Mouse (Mus musculus) intestine, embryonic 14.5 days (tissue): ENCODE data around the gene Dcaf7. TPM values are rescaled to one million over a fixed set of nuclear protein-coding genes. Genes with fewer than 3 reads are reported as not detected.

Experiments used
- ATAC-seq: fragments of 200-750 bp; cut with Nextera tagmentation; replicated peaks from 2 replicates; pipeline ENCODE4 v1.8.0; 2017; ENCODE audit warnings: low read depth, moderate number of reproducible peaks, moderate TSS enrichment, moderate library complexity; ENCODE audit not compliant: low FRiP score, low TSS enrichment
- DNase-seq: peaks from one replicate; pipeline ENCODE4 v3.0.0-alpha.2; 2018; ENCODE audit warnings: low spot score
- H3K27ac ChIP-seq: fragments of 300-500 bp; sonication (generic); 2 replicates; pipeline ENCODE4 v1.5.1; 2014; ENCODE audit warnings: low read depth, mild to moderate bottlenecking, control low read depth
- H3K27me3 ChIP-seq: fragments of 300-500 bp; sonication (generic); replicated peaks from 2 replicates; pipeline ENCODE4 v1.6.1; 2014; ENCODE audit warnings: low read length, control low read depth; ENCODE audit not compliant: control insufficient read depth, insufficient read depth
- H3K36me3 ChIP-seq: fragments of 300-500 bp; sonication (generic); 2 replicates; pipeline ENCODE4 v1.6.1; 2014; ENCODE audit warnings: low read length, control low read depth; ENCODE audit not compliant: control insufficient read depth, insufficient read depth
- H3K4me1 ChIP-seq: fragments of 300-500 bp; sonication (generic); replicated peaks from 2 replicates; pipeline ENCODE4 v1.6.1; 2014; ENCODE audit warnings: low read length, control low read depth, mixed read lengths; ENCODE audit not compliant: control insufficient read depth, insufficient read depth
- H3K4me2 ChIP-seq: fragments of 300-500 bp; sonication (generic); 2 replicates; pipeline ENCODE4 v1.6.1; 2014; ENCODE audit warnings: low read length
- H3K4me3 ChIP-seq: fragments of 300-500 bp; sonication (generic); 2 replicates; pipeline ENCODE4 v1.5.1; 2014; ENCODE audit warnings: low read depth, low read length, control low read depth, mixed read lengths
- H3K9ac ChIP-seq: fragments of 300-500 bp; sonication (generic); 2 replicates; pipeline ENCODE4 v1.6.1; 2014; ENCODE audit warnings: mild to moderate bottlenecking, low read length
- H3K9me3 ChIP-seq: fragments of 300-500 bp; sonication (generic); 2 replicates; pipeline ENCODE4 v1.6.1; 2016; ENCODE audit warnings: low read length, control low read depth; ENCODE audit not compliant: control insufficient read depth
- WGBS: fragments of 180-500 bp; shearing (Covaris S2); extraction: QIAGEN DNeasy Blood & Tissue Kit; methylation state at CpG from one replicate; pipeline ENCODE4 v1.1.7; 2014; 5-methylcytosine and 5-hydroxymethylcytosine counted together
- polyA plus RNA-seq: library from polyadenylated mRNA; unstranded; fragments of >200 nt; fragmentation: Nextera tagmentation; extraction: Ambion mirVana; gene quantifications from 2 replicates; pipeline ENCODE4 v1.2.1, GENCODE M21; 2014

Dcaf7 gene
- 62.2 and 68.6 TPM in 2 replicates for polyA plus RNA-seq

GRCm38 (mm10) chr11:106036548-106037417 lies at the start of gene Dcaf7:
Gene Dcaf7 (plus strand): TSS chr11:106036872.
- ATAC-seq (peak; percentile 98), DNase-seq (peak; percentile 100)
- H3K4me2 ChIP-seq = peak within 1 kb of the TSS; percentile 87
- H3K4me3 ChIP-seq = peak within 1 kb of the TSS; percentile 61
- 0 out of 2 replicates have a peak, but pooled peaks cover 6% of the 10 kb centered on the region for H3K36me3 ChIP-seq
- peak within 1 kb of the TSS; percentile 79 for H3K27ac ChIP-seq
- H3K4me1 ChIP-seq = peaks cover 13% of the 10 kb centered on the region
- whole genome bisulfite sequencing = under 1% methylated on average over 65 of the region's 66 CpGs
- H3K27me3 ChIP-seq = no peaks in the 10 kb centered on the region
- H3K9ac ChIP-seq = peak within 1 kb of the TSS; percentile 77
- H3K9me3 ChIP-seq = no peaks in the 10 kb centered on the region

DNA sequence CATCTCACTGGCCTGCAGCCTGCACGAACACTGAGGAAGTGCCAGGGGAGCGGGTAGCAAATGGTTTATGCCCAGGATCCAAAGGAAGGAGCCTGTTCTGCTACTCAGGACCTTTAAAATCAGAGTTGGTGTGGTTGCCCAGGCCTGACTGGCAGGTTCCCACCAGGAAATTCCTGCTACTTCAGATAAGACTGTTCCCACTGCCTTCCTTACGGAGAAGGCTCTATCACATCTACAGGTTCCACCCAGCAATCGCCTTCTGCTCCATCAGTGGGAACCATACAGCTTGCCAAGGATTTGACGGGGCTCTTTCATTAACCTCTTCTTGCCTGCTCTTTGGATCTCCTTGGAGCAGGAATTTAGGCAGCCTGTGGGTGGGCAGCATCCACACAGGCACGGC lies 49.2 kb upstream of the Dcaf7 start:
- Histone ChIP-seq H3K9me3 (no peaks in the 10 kb centered on the region), H3K27me3 (no peaks in the 10 kb centered on the region), H3K27ac (no peak overlapping the region), H3K9ac (no peak overlapping the region), H3K36me3 (no peaks in the 10 kb centered on the region), H3K4me2 (no peak overlapping the region), H3K4me1 (no peaks in the 10 kb centered on the region), H3K4me3 (no peak overlapping the region)
- ATAC-seq (no peak), DNase-seq (no peak)
- WGBS = 76% methylated on average over 6 of the region's 6 CpGs

DNA sequence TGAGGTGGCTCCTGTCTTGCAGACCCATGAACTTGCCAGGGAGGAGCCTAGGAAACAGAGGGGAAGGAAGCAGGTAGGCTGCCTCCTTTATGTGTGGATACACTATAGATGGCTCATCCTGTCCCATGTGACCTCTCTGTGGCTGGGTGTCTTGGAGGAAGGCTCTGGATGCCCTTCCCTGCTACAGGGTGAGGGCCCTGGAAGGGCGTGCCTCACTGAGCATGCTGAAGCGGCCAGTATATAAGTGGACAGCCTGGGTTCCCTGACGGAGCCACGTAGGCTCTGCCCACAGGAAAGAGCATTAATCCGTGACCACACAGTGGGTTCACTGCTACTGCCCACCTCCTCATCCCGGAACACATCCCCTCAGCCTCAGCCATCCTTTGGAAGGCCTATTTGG lies 47.2 kb upstream of the Dcaf7 start:
- Histone ChIP-seq H3K4me2 (no peak overlapping the region), H3K4me3 (no peak overlapping the region), H3K9ac (no peak overlapping the region), H3K36me3 (no peaks in the 10 kb centered on the region), H3K4me1 (no peaks in the 10 kb centered on the region), H3K27ac (no peak overlapping the region), H3K9me3 (no peaks in the 10 kb centered on the region), H3K27me3 (no peaks in the 10 kb centered on the region)
- WGBS = 85% methylated on average over 6 of the region's 6 CpGs
- ATAC-seq (no peak), DNase-seq (no peak)

GRCm38 (mm10) chr11:105990231-105990630 lies 46.4 kb upstream of the Dcaf7 start:
- no peak overlapping the region for H3K9ac ChIP-seq
- H3K4me2 ChIP-seq = no peak overlapping the region
- no peaks in the 10 kb centered on the region for H3K9me3 ChIP-seq
- H3K27me3 ChIP-seq = no peaks in the 10 kb centered on the region
- H3K27ac ChIP-seq = no peak overlapping the region
- DNase-seq (no peak), ATAC-seq (no peak)
- H3K4me1 ChIP-seq = no peaks in the 10 kb centered on the region
- H3K4me3 ChIP-seq = no peak overlapping the region
- no peaks in the 10 kb centered on the region for H3K36me3 ChIP-seq
- WGBS = 70% methylated on average over 2 of the region's 2 CpGs

- Histone ChIP-seq H3K27me3 (no peaks in the 10 kb centered on the region), H3K4me3 (no peak within 1 kb of the TSS), H3K27ac (no peak within 1 kb of the TSS), H3K4me1 (no peaks in the 10 kb centered on the region), H3K9me3 (no peaks in the 10 kb centered on the region), H3K9ac (no peak within 1 kb of the TSS), H3K4me2 (no peak within 1 kb of the TSS), H3K36me3 (no peaks in the 10 kb centered on the region)
- ATAC-seq = no peak
- 100% methylated on average over 3 of the region's 3 CpGs for WGBS
- DNase-seq = no peak
Observed at GRCm38 (mm10) chr11:105994375-105994774, 42.3 kb upstream of the Dcaf7 start, which contains the start of gene Ace3. Gene Ace3 (plus strand): TSS chr11:105994675.

GRCm38 (mm10) chr11:106000062-106000461 lies 36.6 kb upstream of the Dcaf7 start:
- ATAC-seq (no peak), DNase-seq (no peak)
- no peak overlapping the region for H3K4me3 ChIP-seq
- no peaks in the 10 kb centered on the region for H3K27me3 ChIP-seq
- H3K36me3 ChIP-seq = no peaks in the 10 kb centered on the region
- no peak overlapping the region for H3K4me2 ChIP-seq
- no peaks in the 10 kb centered on the region for H3K4me1 ChIP-seq
- H3K27ac ChIP-seq = no peak overlapping the region
- H3K9me3 ChIP-seq = no peaks in the 10 kb centered on the region
- WGBS = 93% methylated on average over 6 of the region's 6 CpGs
- H3K9ac ChIP-seq = no peak overlapping the region

DNA sequence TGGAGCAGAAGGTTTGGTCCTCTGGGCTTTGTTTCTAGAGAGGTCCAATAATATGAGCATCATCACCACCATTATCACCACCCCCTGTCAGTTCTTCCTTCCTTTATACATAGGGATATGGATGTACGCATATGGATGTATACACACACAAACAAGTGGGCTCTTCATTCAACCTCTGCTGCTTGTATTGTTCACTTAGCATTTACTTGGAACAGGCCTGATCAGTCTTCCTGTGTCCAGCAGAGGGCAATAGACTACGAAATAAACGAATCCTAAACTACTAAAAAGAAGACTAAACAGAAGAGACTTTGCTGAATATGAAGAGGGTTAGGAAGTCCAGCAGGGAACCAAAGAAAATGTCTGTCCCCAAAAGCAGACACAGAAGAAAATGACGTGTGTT lies 35.0 kb upstream of the Dcaf7 start:
- Histone ChIP-seq H3K27ac (no peak overlapping the region), H3K27me3 (no peaks in the 10 kb centered on the region), H3K4me3 (no peak overlapping the region)

GRCm38 (mm10) chr11:106004576-106004975 lies 32.1 kb upstream of the Dcaf7 start:
- Histone ChIP-seq H3K36me3 (no peaks in the 10 kb centered on the region), H3K9ac (no peak overlapping the region), H3K4me2 (no peak overlapping the region), H3K4me3 (no peak overlapping the region), H3K9me3 (no peaks in the 10 kb centered on the region), H3K27ac (no peak overlapping the region), H3K4me1 (no peaks in the 10 kb centered on the region; the same call in 1 of the 2 replicates), H3K27me3 (no peaks in the 10 kb centered on the region)
- ATAC-seq (no peak), DNase-seq (no peak)
- 86% methylated on average over 1 of the region's 1 CpGs for WGBS

More for the DNA sequence above, 35.0 kb upstream of the Dcaf7 start:
- H3K9ac ChIP-seq = no peak overlapping the region
- H3K4me2 ChIP-seq = no peak overlapping the region
- no peaks in the 10 kb centered on the region for H3K36me3 ChIP-seq
- ATAC-seq (no peak), DNase-seq (no peak)
- 47% methylated on average over 4 of the region's 4 CpGs for WGBS
- no peaks in the 10 kb centered on the region; the same call in 1 of the 2 replicates for H3K4me1 ChIP-seq
- H3K9me3 ChIP-seq = no peaks in the 10 kb centered on the region
